Mouse (Mus musculus): Measurements from ENCODE around the gene Gtf2i. TPM values are rescaled to one million over a fixed set of nuclear protein-coding genes. Genes with fewer than 3 reads are reported as not detected.

Gtf2i gene
- total RNA-seq, 4 experiments from 2014 or later, result 215 to 303 (median 258) TPM

DNA sequence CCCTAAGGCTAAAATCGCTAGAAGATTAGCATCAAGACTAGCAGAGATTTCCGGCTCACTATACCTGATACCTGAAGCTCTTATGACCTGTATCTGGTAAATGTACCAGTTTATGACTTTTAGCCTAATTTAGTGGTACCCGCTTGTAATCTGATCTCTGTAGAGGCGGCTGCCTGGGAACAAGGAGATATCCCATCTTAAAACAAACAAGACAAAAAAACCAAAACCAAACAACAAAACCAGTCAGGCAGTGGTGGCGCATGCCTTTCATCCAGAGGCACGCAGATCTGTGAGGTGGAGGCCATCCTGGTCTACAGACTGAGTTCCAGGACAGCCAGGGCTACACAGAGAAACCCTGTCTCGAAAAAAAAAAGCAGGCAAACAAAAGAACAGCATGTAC lies 7.1 kb upstream of the Gtf2i start:
- no peak for DNase-seq

DNA sequence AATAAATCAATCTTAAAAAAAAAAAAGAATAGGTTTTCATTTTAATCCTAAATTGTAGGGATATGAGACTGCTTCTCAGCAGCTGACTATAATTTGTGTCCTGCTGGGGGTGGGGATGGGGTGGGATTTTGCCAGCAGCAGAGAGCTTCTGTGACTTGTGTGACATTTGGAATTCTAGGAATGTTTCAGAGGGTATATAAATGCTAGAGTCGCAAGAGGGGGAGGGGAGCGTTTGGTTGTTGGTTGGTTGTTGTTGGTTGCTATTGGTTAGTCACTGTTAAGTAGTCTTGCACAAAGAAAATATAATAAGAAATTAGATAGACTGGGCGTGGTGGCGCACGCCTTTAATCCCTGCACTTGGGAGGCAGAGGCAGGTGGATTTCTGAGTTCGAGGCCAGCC lies 4.3 kb upstream of the Gtf2i start:
- DNase-seq, result no peak

DNA sequence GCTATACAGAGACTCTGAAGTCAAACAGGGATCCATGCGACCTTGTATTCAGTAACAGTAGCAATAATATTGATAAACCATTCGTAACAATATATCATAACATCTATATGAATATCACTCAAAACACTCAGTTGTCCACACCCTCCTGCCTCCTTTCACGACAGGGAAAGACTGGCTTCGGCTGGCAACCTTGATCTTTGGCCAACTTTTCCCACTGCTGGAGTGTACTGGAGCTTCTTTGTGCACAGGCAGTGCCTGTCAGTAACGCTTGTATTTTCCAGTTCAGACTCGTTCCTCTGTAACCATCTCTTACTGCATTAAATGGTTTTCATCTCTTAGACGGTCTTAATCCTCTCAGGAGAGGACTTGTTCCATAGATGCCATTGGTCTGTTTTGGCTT lies 2.2 kb upstream of the Gtf2i start:
- peak; percentile 53 for DNase-seq

DNA sequence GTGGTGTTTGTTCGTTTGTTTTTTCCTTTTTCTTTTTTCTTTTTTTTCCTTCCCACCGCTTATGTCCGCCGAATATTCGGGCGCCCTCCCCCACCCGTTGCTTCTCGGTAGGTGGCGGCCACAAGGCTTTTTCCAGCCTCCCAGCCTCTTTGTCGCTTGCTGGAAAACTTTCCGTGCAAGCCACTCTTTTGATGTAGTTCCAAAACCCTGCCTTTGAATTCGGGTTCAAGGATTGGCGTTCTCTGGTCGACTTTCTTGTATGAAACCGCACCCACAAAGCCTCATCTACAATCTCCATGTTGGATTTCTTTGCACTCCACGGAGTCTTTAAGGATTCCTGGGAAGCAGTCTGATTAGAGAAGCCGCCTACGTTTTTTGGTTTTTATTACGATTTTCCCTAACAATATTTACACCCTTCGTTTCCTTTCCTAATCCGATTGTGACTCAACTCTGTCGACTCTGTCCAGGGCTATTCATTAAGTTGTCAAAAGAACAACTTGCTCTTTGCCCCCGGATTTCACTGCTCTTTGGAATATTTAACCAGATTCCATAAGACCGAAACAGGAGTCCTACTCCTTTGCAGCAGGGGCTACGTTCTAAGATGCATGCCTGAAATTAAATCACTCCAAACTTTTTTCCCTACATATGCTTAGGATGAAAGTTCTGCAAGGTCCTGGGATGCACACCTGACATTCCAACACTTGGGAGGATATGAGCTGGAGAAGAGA lies 1.2 kb upstream of the Gtf2i start:
- DNase-seq, result peak; percentile 72

DNA sequence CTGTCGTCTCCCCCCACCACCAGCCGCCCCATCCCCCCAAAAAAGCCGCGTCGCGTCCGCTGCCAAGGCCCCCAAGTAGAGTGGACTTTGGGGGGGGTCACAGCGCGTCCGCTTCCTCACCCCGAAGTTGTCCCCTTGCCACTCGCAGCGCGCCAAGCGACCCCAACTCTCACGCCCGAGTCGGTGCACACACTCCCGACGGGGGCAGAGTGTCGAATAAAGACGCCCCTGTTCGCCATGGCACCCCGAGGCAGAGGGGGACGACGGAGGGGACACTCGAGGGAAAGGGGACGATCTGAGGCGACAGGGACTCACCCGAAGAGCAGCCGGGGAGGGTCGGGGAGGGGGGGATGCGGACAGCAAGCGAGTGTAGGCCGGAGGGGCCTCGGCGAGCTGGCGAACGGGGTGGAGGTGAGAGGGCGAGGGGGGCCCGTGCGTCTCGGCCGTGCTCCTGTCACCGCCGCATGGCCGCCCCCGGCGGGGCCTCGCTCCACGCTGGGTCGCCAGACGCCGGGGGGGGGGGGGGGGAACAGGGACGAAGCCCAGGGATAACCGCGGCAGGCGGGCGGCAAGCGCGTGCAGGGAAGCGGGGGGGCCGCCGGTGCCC lies 389 bp downstream of the Gtf2i start:
- DNase-seq, result no peak

DNA sequence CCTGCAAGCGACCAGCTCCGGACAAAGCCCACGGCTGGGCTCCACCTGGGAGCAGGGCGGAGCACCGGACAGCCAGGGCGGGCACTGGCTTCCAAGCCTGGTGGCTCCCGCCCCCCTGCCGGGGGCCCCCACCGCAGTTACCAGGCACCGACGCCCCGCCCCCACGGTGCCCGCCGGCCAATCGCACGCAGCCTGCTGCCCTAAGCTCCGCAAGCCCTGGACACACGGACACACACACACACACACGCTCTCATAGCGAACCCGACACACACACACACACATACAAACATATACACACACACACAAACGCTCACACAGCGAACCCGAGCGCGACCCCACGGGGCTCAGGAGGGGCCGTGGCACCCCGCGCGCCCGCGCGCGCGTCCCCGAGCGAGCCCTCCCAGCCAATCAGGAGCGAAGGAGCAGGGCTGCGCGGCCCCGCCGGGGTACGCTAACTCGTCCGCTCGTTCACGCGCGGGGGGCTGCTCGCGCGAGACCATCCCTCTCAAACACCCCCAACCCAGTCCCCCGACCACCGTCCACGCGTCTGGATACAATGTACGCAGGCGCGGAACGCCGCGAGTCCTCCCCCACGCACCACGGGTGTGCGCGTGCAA lies 1.0 kb downstream of the Gtf2i start:
- peak; percentile 96 for DNase-seq

DNA sequence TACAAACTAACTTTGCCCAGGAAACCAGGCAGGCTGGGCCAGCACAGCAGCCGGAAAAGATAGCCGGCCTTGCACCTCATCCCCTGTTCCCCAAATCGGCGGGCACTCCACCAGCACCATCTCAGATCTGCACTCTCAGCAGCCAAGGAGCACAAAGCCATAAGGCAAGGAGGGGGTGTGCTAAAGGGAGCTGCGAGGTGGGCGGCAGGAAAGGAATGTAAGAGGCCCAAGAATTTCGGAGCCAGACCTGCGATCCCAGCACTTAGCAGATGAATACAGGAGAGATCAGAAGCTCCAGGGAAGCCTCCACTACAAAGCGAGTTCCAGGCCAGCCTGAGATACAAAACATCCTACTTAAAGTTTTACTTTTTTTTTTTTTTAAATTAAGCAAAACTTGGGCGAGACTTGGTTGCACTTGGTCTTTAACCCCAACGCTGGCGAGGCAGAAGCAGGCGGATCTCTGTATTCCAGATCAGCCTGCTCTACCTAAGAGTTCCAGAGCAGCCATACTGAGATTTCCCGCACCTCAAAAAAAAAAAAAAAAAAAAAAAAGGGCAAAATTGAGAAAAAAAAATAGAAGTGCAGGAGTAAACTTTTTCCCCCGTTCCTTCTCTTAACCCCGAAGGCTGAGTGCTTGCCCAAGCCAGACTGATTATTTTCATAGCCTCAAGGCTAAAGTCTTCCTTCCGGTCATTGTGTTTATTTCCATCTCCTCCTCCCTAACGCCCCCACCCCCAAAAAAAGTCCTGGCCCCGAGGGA lies 1.7 kb downstream of the Gtf2i start:
- DNase-seq, result peak; percentile 37

DNA sequence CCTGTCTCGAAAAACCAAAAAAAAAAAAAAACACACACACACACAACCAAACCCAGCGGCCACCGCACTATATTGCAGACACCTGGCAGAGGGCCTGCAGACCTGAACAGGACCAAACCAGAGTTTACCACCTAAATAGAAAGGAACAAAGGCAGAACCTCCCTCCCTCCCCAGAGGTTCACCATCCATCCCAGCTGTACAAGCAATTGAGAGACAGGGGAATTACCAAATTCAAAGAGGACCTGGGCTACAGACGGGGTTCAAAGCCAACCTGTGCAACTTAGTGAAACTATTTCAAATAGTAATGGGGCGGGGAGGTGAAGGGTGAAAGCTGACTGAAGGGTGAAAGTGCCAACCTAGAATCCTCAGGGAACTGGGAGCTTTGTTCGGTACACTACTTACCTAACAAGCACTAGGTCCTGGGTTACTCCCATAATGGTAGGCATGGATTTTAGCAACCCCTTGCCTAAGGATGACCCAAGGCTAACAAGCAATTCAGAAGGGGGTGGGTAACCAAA lies 2.6 kb downstream of the Gtf2i start:
- no peak for DNase-seq

DNA sequence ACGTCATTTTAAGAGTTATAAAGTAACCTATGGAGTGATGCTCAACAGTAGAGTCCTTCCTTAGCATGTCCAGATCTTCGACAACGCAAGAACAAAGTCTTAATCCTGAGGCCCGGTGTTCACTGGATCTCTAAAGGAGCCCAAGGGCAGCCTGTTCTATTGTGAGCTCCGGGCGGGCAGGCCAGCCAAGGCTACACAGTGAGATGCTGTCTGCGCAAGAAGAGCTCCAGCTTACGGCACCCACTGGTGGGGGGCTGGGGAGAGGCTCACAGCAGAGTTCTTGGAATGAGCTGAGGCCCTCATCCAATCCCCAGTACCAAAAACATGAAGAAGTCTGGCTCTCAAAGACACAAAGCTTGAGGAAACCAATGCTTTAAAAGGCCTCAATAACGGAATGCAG lies 4.4 kb downstream of the Gtf2i start:
- DNase-seq, result no peak

DNA sequence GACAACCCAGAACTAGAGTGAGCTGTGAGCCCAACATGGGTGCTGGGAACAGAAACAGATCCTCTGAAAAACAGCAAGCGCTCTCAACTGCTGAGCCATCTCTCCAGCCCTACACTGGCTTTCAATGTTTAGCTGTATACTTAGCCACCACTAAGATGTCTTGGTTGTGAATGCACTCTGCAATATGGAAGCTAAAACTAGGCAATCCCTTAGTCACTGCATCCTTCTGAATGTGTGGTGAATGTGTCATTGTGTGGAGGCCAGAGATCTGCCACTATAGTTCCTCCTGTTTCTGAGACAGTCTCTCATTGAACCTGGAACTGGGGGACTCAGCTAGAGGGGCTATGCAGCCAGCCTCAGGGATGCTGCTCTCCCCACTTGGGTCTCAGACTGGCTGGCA lies 5.2 kb downstream of the Gtf2i start:
- no peak for DNase-seq

DNA sequence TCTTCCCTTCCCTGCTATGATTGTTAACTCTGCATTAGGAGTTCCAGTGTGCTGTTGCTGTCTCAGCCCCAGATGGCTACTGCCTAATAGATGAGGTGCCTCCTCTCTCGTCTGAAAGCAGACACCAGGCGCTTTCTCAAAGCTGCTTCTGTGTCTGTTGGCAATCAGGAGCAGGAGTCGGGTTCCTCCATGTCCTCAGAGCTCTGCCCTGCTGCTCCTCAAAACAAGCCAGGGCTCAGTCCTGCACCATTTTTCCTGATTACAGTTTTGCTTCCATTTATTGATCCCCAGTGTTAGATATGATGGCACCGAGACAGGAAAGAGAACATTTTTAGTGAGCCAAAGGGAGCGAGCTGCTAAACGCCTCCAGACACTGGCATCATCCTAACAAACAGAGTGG lies 9.9 kb downstream of the Gtf2i start:
- no peak for DNase-seq

DNA sequence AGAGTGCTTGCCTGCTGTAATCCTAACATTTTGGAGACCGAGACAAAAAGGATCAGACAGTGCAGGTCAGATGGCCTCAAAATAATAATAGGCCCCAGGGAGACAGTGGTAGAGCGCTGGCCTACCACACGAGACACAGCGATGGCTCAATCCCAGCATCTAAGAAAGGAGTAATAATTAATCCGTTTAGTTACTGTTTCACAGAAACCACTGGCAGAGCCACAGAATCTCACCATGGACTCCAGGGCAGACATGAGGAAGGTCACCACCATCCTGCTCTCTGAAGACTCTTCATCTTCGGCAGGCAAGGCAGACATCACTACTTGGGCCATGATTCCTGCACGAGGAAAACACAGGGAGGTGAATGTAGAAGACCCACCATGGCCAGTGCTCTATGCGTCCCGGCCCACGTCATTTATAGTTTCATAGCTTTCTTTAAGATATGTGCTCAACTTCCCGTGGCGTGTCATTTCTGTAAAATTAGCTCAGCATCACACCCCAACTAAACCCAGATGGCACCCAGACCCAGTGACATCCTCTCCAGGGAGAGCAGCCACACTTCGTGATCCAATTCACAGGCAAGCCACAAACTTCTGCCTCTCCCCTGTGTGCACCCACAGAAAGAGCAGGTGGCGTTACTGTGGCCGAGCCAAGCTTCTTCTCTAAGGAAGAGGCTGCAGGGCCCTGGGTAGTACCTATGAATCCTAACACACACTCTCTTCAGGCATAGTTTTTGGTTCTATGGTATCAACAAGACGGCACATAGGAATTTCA lies 19.1 kb downstream of the Gtf2i start:
- DNase-seq, result no peak

DNA sequence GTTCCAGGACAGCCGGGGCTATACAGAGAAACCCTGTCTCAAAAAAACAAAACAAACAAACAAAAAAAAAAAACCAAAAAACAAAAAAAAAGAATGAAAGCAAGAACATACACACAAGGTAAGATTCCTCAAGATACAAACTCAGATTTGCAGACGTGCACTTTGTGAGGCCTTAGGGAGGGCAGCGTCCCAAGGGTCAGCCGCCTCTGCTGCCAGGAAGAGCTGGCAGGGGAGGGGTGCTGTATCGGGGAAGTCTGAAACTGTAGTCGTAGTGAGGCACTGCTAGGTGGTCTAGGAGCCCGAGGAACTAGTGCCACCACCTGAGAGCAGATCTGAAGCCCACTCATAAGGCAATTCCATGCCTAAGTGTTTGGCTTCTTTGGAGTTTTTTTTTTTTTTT lies 20.0 kb downstream of the Gtf2i start:
- no peak for DNase-seq

DNA sequence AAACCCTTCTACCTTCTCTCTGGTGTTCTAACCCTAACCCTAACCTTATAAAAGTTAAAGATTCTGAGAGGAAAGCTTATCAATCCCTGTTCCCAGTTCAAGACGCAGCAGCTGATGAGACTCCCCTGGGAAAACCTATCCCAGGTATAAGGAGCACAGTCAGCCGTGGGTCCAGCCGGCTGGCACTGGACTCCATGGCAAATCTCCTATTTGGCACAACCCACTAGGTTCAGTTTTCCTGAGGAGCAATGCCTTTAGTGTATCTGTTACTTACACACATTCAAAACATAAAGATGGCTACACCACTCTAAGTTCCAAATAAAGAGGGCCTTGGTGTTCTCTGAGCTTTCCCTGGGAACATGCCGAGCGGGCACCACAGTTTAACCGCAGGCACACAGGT lies 23.5 kb downstream of the Gtf2i start:
- no peak for DNase-seq

DNA sequence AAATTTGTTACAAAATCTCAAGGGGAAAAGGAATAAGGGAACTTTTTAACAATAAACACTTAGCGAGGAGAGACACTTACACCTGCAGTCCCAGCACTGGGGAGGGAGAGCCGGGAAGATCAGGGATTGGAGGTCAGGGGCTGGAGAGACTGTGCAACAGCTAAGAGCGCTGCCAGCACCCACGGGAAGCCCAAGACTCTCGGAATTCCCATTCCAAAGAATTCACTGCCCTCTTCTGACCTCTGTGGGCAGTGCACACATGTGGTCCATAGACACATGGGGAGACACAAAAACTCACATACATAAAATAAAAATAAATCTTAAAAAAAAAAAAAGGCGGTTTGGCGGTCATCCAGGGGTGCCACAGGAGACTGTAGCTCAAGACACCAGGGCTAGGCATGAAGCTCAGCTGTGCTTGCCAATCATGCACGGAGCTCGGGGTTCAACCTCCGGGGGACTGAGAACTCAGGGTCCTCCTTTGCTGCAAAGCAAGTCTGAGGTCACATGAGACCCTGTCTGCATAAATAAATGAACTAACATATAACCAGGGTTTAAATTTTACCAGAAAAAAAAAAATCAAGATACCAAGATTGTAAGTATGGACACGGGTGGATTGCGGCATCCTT lies 24.5 kb downstream of the Gtf2i start:
- no peak for DNase-seq

DNA sequence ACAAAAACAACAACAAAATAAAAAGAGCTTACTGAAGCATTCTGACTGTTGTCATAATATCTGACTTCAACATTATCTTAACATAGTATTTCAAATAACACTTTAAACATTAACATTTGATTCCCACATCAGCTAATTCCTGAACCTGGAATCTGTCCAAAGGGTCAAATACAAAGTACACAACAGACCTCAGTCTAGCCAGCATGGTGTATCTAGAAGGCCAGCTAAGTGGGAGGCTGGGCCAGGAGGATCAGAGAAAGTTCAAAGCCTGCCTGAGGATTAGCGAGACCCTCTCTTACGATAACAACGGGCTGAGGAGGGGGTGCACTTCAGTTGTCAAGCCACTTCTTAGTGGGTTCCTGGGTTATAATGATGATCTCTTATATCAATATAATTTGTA lies 26.5 kb downstream of the Gtf2i start:
- DNase-seq, result no peak

DNA sequence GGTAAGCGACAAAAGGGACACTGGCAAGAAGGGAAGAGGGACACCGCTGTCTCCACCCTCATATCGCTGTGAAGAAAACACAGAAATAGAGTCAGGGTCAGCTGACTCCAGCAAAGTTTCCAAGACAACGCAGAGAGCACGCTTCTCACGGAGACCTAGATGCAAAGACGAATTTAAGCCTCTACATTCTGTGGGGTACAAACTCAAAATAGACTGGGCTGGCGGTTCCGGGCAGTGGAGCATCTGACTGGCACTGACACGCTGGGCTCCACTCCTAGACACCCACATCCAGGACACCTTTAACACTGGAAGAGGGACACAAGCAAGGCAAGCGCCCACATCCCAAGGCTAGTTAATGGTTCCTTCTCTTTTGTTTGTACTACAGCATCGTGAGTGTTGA lies 29.6 kb downstream of the Gtf2i start:
- no peak for DNase-seq

DNA sequence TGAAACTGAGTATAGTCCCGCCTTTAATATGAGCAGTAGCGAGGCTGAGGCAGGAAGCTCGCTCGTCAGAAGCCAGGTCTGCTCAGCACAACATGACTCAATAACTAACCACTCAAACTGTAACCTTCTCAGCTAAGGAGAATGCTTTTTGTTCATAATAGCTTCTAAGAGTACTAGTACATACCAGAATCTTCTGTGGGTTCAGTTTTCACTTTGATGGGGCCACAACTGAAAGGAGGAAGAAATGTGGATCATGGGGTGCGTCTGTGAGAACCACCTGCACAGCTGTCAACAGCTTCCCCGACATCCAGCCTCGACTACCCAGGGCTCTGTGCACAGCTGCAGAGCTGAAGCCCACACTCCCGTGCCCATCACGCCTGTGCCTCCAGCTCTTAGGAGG lies 32.0 kb downstream of the Gtf2i start:
- no peak for DNase-seq

DNA sequence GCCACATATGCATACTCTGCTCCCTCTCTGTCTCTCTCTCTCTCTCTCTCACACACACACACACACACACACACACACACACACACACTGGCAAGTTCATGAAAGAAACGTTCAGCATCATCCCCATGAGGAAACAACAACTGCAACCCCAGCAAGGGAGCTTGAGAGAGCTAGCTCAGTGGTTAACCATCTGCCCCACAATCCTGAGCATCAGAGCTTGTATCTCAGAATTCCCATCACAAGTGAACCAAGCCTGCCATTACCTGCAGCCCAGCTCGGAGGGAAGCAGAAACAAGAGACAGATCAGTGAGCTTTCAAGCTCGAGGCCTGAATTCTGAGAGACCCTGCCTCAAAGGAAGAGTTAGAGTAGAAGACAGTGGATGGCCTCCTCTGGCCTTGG lies 32.5 kb downstream of the Gtf2i start:
- no peak for DNase-seq

DNA sequence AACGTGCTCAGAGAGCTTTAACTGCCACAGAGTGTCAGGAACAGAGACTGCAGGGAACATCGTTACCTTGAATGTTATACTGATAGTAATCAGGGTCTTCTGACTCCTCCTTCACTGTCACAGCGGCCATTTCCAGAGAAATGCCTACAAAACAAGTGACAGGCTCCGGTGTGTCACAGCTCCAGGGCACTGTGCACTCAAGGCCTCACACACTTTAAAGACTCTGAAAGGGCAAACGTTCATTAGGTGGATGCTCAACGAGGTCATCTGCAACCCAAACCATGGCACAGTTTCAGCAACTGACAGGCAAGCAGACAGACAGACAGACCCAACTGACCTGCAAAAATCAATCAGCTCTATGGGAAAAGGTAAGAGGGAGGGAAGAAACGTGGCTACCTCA lies 35.2 kb downstream of the Gtf2i start:
- peak; percentile 49 for DNase-seq

DNA sequence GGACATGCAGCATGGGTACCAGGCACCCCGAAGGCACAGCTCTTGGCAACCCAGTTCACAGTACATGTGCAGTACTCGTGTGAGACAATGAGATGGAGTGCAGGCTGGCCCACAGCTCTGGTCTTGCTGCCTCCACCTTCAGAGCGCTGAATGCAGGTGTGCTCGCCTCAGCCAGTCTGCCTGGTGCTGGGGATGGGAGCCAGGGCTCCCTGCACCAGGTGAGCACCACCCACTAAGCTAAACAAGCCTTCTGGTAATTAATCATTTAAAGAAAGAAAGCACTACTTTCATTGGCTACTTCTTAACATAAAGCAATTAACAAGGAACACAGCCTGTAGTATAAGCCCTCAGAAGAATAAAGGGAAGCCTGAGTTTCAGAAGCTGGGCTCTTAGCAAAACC lies 37.5 kb downstream of the Gtf2i start:
- no peak for DNase-seq

DNA sequence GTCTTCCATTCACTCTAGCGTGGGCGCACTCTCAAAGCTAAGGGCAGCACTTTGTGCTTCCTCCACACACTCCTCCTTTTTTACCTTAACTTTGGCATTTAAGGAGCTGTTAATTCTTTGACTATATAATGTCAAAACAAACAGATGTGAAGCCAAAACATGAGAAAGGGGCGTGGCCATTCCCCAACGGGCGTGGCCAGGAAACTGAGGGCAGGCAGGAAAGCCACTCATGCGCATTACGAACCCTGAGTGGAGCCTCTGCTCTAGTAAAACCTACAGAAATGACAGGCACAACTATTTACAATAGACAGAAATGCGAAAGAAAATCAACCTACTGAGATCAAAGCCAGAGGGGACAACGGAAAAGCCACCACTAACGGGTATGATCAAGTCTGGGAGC lies 39.0 kb downstream of the Gtf2i start:
- DNase-seq, result no peak
